Mouse (Mus musculus): ENCODE data around the gene Fam131a.

GRCm38 (mm10) chr16:20703071-20703470 lies 10.0 kb downstream of the Fam131a start:
- TF ChIP-seq CTCF (conservative IDR thresholded peaks at IDR 0.05; ENCODE audit: low read length) = no peak
- no peak for TF ChIP-seq NANOG (IDR thresholded peaks at IDR 0.05; ENCODE audit: borderline replicate concordance, low read length)
- TF ChIP-seq POU5F1 (IDR thresholded peaks at IDR 0.05; ENCODE audit: borderline replicate concordance, low read length) = no peak

Measured in E14TG2a.4 (cell line).